ENCODE assay signal across 27 mouse cellular contexts in genomic region chr3:155532075-155532474, GRCm38 (mm10).
A peak's percentile ranks its signal among the peaks of the same experiment; 100 is the strongest.
DNase-seq lines count a peak whose midpoint lies in the region; ATAC-seq lines count a peak whose summit lies in the region.
"Had no signal": no experiment of that assay in that cellular context is flagged by ENCODE, and none has a peak within 500 bp of the region (broad histone marks: within the 10 kb centered on the region; RNA-seq: fewer than 3 reads in every experiment).

No protein-coding gene starts in this region.

- H3K4me3 ChIP-seq in hindbrain, embryonic 16.5 days (ENCODE audit: low read length): no peak overlapping the region
- H3K4me3 ChIP-seq: erythroblast, embryonic 14.5 days; gastrocnemius, adult 2 months; heart, adult 2 months; heart, embryonic 12.5 days; intestine, embryonic 15.5 days; layer of hippocampus, adult 2 months; left cerebral cortex, adult 2 months; liver, embryonic 12.5 days; megakaryocyte, embryonic 14.5 days; stomach, embryonic 15.5 days had no signal

- H3K36me3 ChIP-seq in hindbrain, embryonic 16.5 days (ENCODE audit: control insufficient read depth, insufficient read depth, low read length): no peaks in the 10 kb centered on the region
- H3K36me3 ChIP-seq: heart, embryonic 12.5 days; intestine, embryonic 15.5 days; liver, embryonic 12.5 days; stomach, embryonic 15.5 days had no signal

- peak; percentile 64; the same call in 1 of the 2 replicates for ATAC-seq in hindbrain, embryonic 16.5 days
- ATAC-seq: CD4-positive, CD25-positive, alpha-beta regulatory T cell, adult 4 months; forebrain, embryonic 16.5 days; intestine, embryonic 15.5 days; liver, embryonic 12.5 days; liver, postnatal 0 days had no signal

- DNase-seq in cerebellum, postnatal 10 days: peak; percentile 10 to 28
- DNase-seq in cerebellum, postnatal 36 days: no peak
- DNase-seq in left cerebral cortex, postnatal 4 days: peak; percentile 1
- no peak for DNase-seq in left cerebral cortex, adult 9 months (ENCODE audit: low spot score in 2 of 2)
- DNase-seq in brain, adult 2 months (ENCODE audit: low read depth, low spot score): peak; percentile 33
- DNase-seq in heart, postnatal 36 days: no peak
- DNase-seq: adrenal gland, postnatal 14 days; gastrocnemius, adult 2 months; gastrocnemius, postnatal 36 days; heart, adult 2 months; kidney, adult 2 months; kidney, postnatal 36 days; liver, postnatal 0 days; lung, postnatal 36 days; right cerebral cortex, postnatal 25 days; thymus, postnatal 14 days had no signal

- H3K4me1 ChIP-seq in hindbrain, embryonic 16.5 days (ENCODE audit: control insufficient read depth, insufficient read depth, low read depth, low read length): no peaks in the 10 kb centered on the region
- H3K4me1 ChIP-seq: heart, embryonic 12.5 days; intestine, embryonic 15.5 days; liver, embryonic 12.5 days; megakaryocyte, embryonic 14.5 days; stomach, embryonic 15.5 days had no signal

- H3K27ac ChIP-seq in hindbrain, embryonic 16.5 days (ENCODE audit: low read depth, low read length): no peak overlapping the region
- H3K27ac ChIP-seq: gastrocnemius, adult 2 months; heart, adult 2 months; intestine, embryonic 15.5 days; layer of hippocampus, adult 2 months; left cerebral cortex, adult 2 months; liver, embryonic 12.5 days; stomach, embryonic 15.5 days had no signal

- H3K9me3 ChIP-seq in hindbrain, embryonic 16.5 days (ENCODE audit: control insufficient read depth, low read length): no peaks in the 10 kb centered on the region
- H3K9me3 ChIP-seq: heart, embryonic 12.5 days; intestine, embryonic 15.5 days; liver, embryonic 12.5 days; stomach, embryonic 15.5 days had no signal

- H3K27me3 ChIP-seq in hindbrain, embryonic 16.5 days (replicated peaks; ENCODE audit: control insufficient read depth, insufficient read depth, low read length): no peaks in the 10 kb centered on the region
- H3K27me3 ChIP-seq: heart, embryonic 12.5 days; intestine, embryonic 15.5 days; liver, embryonic 12.5 days; megakaryocyte, embryonic 14.5 days; stomach, embryonic 15.5 days had no signal

- intact Hi-C loops in left cerebral cortex, postnatal 4 days (cut with DNase I): no loop called here
- intact Hi-C loops in heart, postnatal 36 days (cut with DNase I): no loop called here

- no peak overlapping the region for H3K4me2 ChIP-seq in hindbrain, embryonic 16.5 days (ENCODE audit: low read length)
- H3K4me2 ChIP-seq: heart, embryonic 12.5 days; intestine, embryonic 15.5 days; liver, embryonic 12.5 days; stomach, embryonic 15.5 days had no signal

- WGBS in hindbrain, embryonic 16.5 days: 51% methylated on average over 4 of the region's 4 CpGs

- no peak overlapping the region for H3K9ac ChIP-seq in hindbrain, embryonic 16.5 days (ENCODE audit: low read depth, low read length)
- H3K9ac ChIP-seq: heart, embryonic 12.5 days; intestine, embryonic 15.5 days; liver, embryonic 12.5 days; liver, postnatal 0 days; stomach, embryonic 15.5 days had no signal

Comparison
In these comparisons a context has a peak if more than half of its experiments do, and no peak if none do; other contexts are left out.
1. DNase-seq: peak in cerebellum, postnatal 10 days (2 of 2), left cerebral cortex, postnatal 4 days (single experiment) and brain, adult 2 months (single experiment); none in cerebellum, postnatal 36 days (0 of 2), left cerebral cortex, adult 9 months (0 of 2) and heart, postnatal 36 days (0 of 2).